Mouse (Mus musculus) cerebellum, adult 2 months (tissue): Measurements from ENCODE around the gene Gm28038. TPM values are rescaled to one million over a fixed set of nuclear protein-coding genes. Genes with fewer than 3 reads are reported as not detected.

ENCODE experiments used
- DNase-seq, 2 experiments: peaks; one replicate each; pipeline ENCODE4 v3.0.0; 2021
- H3K27ac ChIP-seq: fragments of 200-500 bp; 2 replicates; pipeline ENCODE4 v1.5.1; 2012; ENCODE audit warnings: low read length, control low read depth, inconsistent platforms; ENCODE audit not compliant: insufficient read depth
- H3K27me3 ChIP-seq: fragments of 200-500 bp; 2 replicates; pipeline ENCODE4 v1.6.1; 2012; ENCODE audit warnings: inconsistent platforms, mild to moderate bottlenecking, low read length, moderate library complexity; ENCODE audit not compliant: control insufficient read depth, insufficient read depth
- H3K4me1 ChIP-seq: fragments of 200-500 bp; 2 replicates; pipeline ENCODE4 v1.6.1; 2011; ENCODE audit warnings: low read length; ENCODE audit not compliant: control insufficient read depth, insufficient read depth
- H3K4me3 ChIP-seq: fragments of 200-500 bp; replicated peaks from 2 replicates; pipeline ENCODE3; 2011; ENCODE audit warnings: mild to moderate bottlenecking, low read depth, low read length, control low read depth; ENCODE audit not compliant: insufficient read depth
- CTCF ChIP-seq: fragments of 200-500 bp; IDR thresholded peaks from 2 replicates; pipeline ENCODE4 v1.5.1; 2011; ENCODE audit warnings: low read depth, mild to moderate bottlenecking, control low read depth, low read length, moderate library complexity, borderline replicate concordance; ENCODE audit not compliant: insufficient read depth
- POLR2A ChIP-seq: fragments of 200-500 bp; IDR thresholded peaks from 2 replicates; pipeline ENCODE4 v1.6.1; 2011; ENCODE audit warnings: low read length, control low read depth, borderline replicate concordance; ENCODE audit not compliant: insufficient read depth
- WGBS: fragments of 180-500 bp; shearing (Covaris S2); methylation state at CpG from one replicate; pipeline ENCODE4 v1.1.7; 2018; 5-methylcytosine and 5-hydroxymethylcytosine counted together
- polyA plus RNA-seq: library from polyadenylated mRNA; depleted of rRNA; stranded (reverse); fragments of >200 nt; gene quantifications from 2 replicates; pipeline ENCODE4 v1.2.3, GENCODE M21; 2012

Gene Gm28038
- polyA plus RNA-seq, 1 experiment = not detected

DNA sequence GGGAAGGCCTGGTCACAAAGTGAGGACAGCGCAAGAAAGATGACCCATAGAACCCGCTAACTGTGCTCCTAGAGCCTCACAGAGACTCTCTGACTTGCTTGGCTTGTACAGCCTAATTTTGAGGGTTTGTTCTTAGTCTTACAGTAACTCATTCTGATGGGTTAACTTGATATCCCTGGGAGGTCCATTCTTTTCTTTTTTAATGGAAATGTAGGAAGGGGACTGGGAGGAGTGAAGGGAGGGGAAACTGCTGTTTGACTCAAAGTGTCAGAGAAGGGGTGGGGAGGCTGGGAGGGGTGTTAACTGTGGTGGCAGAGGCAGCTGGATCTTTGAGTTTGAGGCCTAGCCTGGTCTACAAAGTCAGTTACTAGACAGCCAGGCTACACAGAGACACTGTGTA lies 54.5 kb downstream of the Gm28038 start:
- WGBS = 98% methylated on average over 2 of the region's 2 CpGs
- H3K4me3 ChIP-seq = no peak overlapping the region
- TF ChIP-seq CTCF (no peak), POLR2A (no peak)
- H3K4me1 ChIP-seq = peaks cover 16% of the 10 kb centered on the region
- no peak overlapping the region for H3K27ac ChIP-seq
- no peaks in the 10 kb centered on the region for H3K27me3 ChIP-seq
- DNase-seq = no peak

DNA sequence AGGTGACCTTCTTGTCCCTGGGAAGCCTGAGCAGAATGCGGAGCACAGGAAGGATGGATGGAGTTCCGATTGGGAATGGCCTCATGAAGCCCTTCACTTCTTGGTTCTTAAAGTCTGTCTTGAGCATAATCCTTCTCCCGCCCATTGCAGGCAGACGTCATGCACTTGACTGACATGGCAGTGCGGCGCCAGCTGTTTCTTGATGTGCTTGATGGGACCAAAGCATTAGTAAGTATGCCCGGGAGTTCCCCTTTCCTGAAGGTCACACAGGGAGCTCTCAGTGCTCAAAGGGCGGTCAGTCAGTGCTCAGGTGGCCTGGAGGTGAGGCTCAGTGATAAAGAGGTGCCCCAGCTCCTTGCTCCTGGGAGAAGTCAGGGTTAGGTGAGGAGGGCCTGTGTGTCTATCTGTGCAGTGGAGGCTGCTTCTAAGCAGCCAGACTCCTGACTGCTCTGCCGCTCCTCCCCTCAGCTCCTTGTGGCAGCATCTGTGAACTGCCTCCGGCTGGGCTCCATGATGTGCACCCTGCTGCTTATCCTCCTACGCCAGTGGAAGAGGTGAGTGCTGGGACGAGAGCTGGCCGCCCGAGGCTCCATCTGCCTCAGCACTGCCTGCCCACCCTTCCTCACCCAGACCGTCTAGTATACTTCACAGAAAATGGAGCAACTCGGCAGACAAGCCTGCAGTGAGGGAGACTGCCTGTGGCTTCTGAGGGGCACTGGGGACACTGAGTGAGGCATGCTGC lies 55.5 kb downstream of the Gm28038 start:
- H3K27me3 ChIP-seq = no peaks in the 10 kb centered on the region
- TF ChIP-seq POLR2A = no peak
- TF ChIP-seq CTCF = no peak
- 55% methylated on average over 16 of the region's 16 CpGs for WGBS
- H3K4me1 ChIP-seq = peaks cover 16% of the 10 kb centered on the region
- H3K27ac ChIP-seq = peak overlapping the region; percentile 32
- no peak overlapping the region for H3K4me3 ChIP-seq
- peak; percentile 50 to 51 for DNase-seq

DNA sequence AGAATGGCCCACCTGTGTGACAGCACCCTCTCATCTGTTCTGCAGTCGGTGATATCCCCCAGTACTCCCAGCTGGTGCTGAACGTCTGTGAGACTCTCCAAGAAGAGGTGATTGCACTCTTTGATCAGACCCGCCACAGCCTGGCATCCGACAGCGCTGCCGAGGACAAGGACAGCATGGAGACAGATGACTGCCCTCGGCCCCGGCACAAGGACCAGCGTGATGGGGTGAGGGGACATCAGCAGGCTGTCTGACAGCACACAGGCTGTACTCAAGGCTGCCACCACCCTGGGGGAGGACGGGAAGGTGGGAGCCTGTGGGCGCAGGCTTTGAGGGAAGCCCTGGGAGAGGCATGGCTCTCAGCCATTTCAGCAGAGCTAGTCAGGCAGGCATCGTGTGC lies 56.3 kb downstream of the Gm28038 start:
- Histone ChIP-seq H3K27ac (peak overlapping the region; percentile 50; the same call in 1 of the 2 replicates), H3K4me3 (no peak overlapping the region), H3K4me1 (peaks cover 24% of the 10 kb centered on the region), H3K27me3 (no peaks in the 10 kb centered on the region)
- peak; percentile 18 to 40 for DNase-seq
- WGBS = 55% methylated on average over 12 of the region's 12 CpGs
- TF ChIP-seq POLR2A (no peak), CTCF (no peak)

DNA sequence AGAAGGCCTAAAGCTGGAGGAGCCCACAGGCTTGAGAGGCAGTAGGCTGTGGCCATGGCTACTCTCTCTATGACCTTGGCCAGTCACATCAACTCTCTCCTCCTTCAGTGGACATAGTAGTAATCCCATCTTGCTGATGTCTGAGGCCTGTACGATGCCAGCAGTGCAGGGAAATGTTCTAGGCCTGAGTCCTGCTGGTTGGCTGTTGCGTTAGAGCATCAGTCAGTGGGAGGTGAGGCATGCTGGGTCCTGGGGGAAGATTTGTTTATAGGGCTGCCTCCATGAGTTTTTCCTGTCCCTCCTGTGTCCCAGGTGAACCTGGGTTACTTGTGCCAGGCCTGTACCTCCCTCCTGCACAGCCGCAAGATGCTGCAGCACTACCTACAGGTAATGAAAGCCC lies 61.2 kb downstream of the Gm28038 start:
- Histone ChIP-seq H3K4me3 (no peak overlapping the region), H3K27ac (peak overlapping the region; percentile 52), H3K4me1 (peaks cover 30% of the 10 kb centered on the region), H3K27me3 (no peaks in the 10 kb centered on the region)
- WGBS = 26% methylated on average over 3 of the region's 3 CpGs
- no peak for DNase-seq
- no peak for TF ChIP-seq CTCF
- no peak for TF ChIP-seq POLR2A

DNA sequence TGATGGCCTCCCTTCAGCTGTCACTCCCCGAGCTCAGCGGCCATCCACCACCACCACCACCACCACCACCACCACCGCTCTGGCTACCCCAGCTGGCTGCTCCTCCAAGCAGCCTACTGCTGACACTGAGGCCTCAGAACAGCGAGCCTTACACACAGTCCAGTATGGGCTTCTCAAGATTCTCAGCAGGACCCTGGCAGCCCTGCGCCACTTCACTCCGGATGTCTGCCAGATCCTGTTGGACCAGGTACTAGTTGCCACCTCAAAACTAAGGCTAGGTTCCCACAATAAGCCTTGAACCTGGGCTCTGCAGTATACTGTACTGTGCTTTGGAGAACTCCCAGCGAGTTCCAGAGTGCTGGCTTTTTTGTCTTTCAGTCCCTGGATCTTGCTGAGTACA lies 61.7 kb downstream of the Gm28038 start:
- WGBS = 17% methylated on average over 7 of the region's 7 CpGs
- H3K4me1 ChIP-seq = peaks cover 26% of the 10 kb centered on the region
- no peaks in the 10 kb centered on the region for H3K27me3 ChIP-seq
- TF ChIP-seq POLR2A (peak; percentile 18; the same call in 1 of the 2 replicates), CTCF (no peak)
- DNase-seq = peak; percentile 73 to 82
- H3K27ac ChIP-seq = peak overlapping the region; percentile 52
- H3K4me3 ChIP-seq = no peak overlapping the region

DNA sequence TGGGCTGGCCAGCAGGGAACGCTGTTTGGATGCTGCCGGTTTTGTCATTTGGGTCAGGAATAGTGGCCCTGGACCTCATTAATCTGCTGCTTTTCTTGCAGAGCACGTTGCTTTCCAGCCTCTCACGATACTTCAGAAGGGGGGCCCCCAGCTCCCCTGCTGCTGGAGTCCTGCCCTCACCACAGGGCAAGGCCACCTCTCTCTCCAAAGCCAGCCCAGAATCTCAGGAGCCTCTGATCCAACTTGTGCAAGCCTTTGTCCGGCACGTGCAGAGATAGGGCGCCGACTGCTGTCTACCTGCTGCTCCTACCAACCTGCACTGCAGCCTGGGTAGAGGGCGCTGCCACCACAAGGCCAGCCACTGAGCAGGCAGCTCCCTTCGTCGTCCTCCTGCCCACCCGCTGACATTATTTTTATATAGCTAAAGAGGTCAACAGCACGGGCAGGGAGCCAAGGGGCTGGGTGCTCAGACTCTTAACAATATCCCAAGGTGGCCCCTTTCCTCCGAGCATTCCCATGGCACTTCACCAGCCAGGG lies 62.8 kb downstream of the Gm28038 start:
- H3K4me1 ChIP-seq = peaks cover 26% of the 10 kb centered on the region
- H3K4me3 ChIP-seq = no peak overlapping the region
- WGBS = 20% methylated on average over 14 of the region's 14 CpGs
- peak; percentile 58 to 62 for DNase-seq
- TF ChIP-seq CTCF (no peak; the same call in 1 of the 2 replicates), POLR2A (no peak)
- peak overlapping the region; percentile 37 for H3K27ac ChIP-seq
- H3K27me3 ChIP-seq = no peaks in the 10 kb centered on the region

DNA sequence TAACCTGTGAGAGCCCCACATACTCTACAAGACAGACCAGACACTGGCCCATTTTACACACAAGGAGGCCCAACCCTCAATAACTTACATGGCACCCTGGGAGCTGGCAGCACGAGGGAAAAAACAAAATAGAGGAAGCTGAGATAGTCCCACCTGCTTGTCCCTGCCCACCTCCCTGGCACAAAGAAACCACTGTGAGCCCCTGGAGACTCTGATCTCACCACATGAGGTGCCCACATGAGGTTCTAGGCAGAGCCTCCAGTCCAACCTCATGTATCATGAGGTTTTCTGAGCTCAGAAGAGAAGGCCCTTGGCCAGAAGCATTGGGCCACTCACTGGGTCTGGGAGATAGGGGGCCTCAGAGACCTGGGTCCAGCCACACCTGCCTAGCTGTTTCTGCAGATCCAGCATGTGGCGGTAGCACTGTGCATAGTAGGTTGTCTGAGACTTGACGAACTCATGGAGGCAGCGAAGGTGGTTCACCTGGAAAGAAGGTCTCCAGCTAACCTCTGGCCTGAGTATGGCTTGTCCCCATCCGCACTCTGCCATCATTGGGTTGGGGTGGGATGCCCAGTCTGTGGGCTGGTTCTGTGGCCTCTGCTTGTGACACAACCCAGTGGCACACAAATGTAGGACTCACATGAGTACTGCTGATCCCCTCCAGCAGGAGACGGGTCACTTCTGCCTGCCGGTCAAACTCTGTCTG lies 65.3 kb downstream of the Gm28038 start:
- no peak overlapping the region for H3K4me3 ChIP-seq
- H3K4me1 ChIP-seq = peaks cover 26% of the 10 kb centered on the region
- WGBS = 81% methylated on average over 7 of the region's 7 CpGs
- H3K27ac ChIP-seq = no peak overlapping the region
- H3K27me3 ChIP-seq = no peaks in the 10 kb centered on the region
- TF ChIP-seq CTCF (no peak), POLR2A (no peak)
- DNase-seq = no peak
